Mouse (Mus musculus) liver, embryonic 14.5 days (tissue): Measurements from ENCODE around the gene Gcgr. TPM values are rescaled to one million over a fixed set of nuclear protein-coding genes. Genes with fewer than 3 reads are reported as not detected.

ENCODE experiments used
- ATAC-seq: fragments of 200-750 bp; cut with Nextera tagmentation; 2 replicates; pipeline ENCODE4 v1.8.0; 2017; ENCODE audit warnings: moderate number of reproducible peaks, mild to moderate bottlenecking, moderate library complexity; ENCODE audit not compliant: insufficient read depth
- DNase-seq, 3 experiments: peaks; one replicate each; pipeline ENCODE4 v3.0.0-alpha.2; 2012 to 2013; ENCODE audit warnings: low read depth in 3 of 3, low spot score in 3 of 3
- H3K27ac ChIP-seq: fragments of 300-500 bp; sonication (generic); 2 replicates; pipeline ENCODE4 v1.5.1; 2014; ENCODE audit warnings: moderate library complexity, mild to moderate bottlenecking, control low read depth, inconsistent platforms
- H3K27me3 ChIP-seq: fragments of 300-500 bp; sonication (generic); 2 replicates; pipeline ENCODE4 v1.6.1; 2014; ENCODE audit warnings: mild to moderate bottlenecking, low read length, moderate library complexity; ENCODE audit not compliant: control insufficient read depth, insufficient read depth
- H3K36me3 ChIP-seq: fragments of 300-500 bp; sonication (generic); replicated peaks from 2 replicates; pipeline ENCODE4 v1.6.1; 2014; ENCODE audit warnings: low read depth; ENCODE audit not compliant: control insufficient read depth, insufficient read depth
- H3K4me1 ChIP-seq, 2 experiments: fragments of 200-500 bp in 1 of 2; fragments of 300-500 bp in 1 of 2; sonication (generic) in 1 of 2; replicated peaks; 2 replicates each; pipeline ENCODE4 v1.6.1; 2012 to 2014; ENCODE audit warnings: antibody characterized with exemption in 1 of 2, inconsistent platforms in 1 of 2, low read length in 1 of 2; ENCODE audit not compliant: control insufficient read depth in 2 of 2, insufficient read depth in 2 of 2
- H3K4me2 ChIP-seq: fragments of 300-500 bp; sonication (generic); 2 replicates; pipeline ENCODE4 v1.6.1; 2014; ENCODE audit warnings: low read depth, mild to moderate bottlenecking, control low read depth, moderate library complexity
- H3K4me3 ChIP-seq, 2 experiments: fragments of 200-500 bp in 1 of 2; fragments of 300-500 bp in 1 of 2; sonication (generic) in 1 of 2; 2 replicates each; pipeline ENCODE4 v1.5.1; 2012 to 2014; ENCODE audit warnings: low read depth in 2 of 2, low read length in 2 of 2, mild to moderate bottlenecking in 2 of 2, control low read depth in 1 of 2, inconsistent platforms in 1 of 2, moderate library complexity in 1 of 2; ENCODE audit not compliant: insufficient read depth in 1 of 2
- H3K9ac ChIP-seq: fragments of 300-500 bp; sonication (generic); replicated peaks from 2 replicates; pipeline ENCODE4 v1.6.1; 2014; ENCODE audit warnings: mild to moderate bottlenecking, control low read depth, moderate library complexity
- H3K9me3 ChIP-seq: fragments of 300-500 bp; sonication (generic); 2 replicates; pipeline ENCODE4 v1.6.1; 2016; ENCODE audit warnings: low read length, mixed read lengths; ENCODE audit not compliant: control insufficient read depth
- CTCF ChIP-seq: IDR thresholded peaks from 2 replicates; pipeline ENCODE4 v1.5.1; 2016; ENCODE audit warnings: antibody characterized with exemption, low read depth, control low read depth
- EP300 ChIP-seq: IDR thresholded peaks from 2 replicates; pipeline ENCODE4 v1.6.1; 2016; ENCODE audit warnings: antibody characterized with exemption, low read depth
- WGBS: fragments of 180-500 bp; shearing (Covaris S2); extraction: QIAGEN DNeasy Blood & Tissue Kit; methylation state at CpG from one replicate; pipeline ENCODE4 v1.1.7; 2014; ENCODE audit not compliant: insufficient replicate concordance; 5-methylcytosine and 5-hydroxymethylcytosine counted together
- polyA plus RNA-seq, 2 experiments: library from polyadenylated mRNA; depleted of rRNA in 1 of 2; stranded (reverse) in 1 of 2; unstranded in 1 of 2; fragments of >200 nt; fragmentation: Nextera tagmentation in 1 of 2; extraction: Ambion mirVana in 1 of 2; gene quantifications; 2 replicates each; pipeline versions ENCODE4 v1.2.1 to v1.2.3; 2012 to 2014

Gene Gcgr
- polyA plus RNA-seq, 2 experiments: 11.6 to 19.8 TPM

DNA sequence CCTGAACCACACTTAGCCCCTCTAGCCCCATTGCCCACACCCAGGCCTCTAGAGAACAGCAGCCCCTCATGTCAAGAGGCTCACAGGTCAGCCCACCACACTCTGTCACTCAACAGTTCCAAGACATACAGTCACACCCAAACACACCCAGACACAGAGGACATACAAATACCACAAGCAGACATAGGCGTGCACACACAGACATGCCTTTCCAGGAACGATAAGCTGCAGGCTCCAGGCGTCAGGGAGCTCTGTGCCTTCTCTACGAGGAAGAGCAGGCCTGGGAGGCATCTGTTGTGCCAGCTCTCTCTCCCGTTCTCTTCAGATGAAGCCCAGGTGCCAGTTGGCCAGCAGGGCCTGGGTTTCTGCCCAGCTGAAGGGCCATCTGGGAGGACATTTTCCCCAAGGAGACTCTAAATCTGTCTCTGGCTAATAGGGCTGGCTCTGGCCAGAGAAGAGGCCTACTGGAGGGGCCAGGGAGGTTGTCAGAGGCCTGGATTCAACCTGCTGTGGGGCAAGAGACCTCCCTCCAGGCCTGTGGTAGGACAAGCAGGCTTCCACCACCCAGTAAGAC lies 9.4 kb upstream of the Gcgr start:
- H3K36me3 ChIP-seq: no peaks in the 10 kb centered on the region
- H3K9ac ChIP-seq: 0 out of 2 replicates have a peak overlapping the region, but pooled peaks have one; percentile 15
- H3K27ac ChIP-seq: peak overlapping the region; percentile 71
- H3K4me1 ChIP-seq: peaks cover 12 to 28% of the 10 kb centered on the region in 2 experiments
- no peaks in the 10 kb centered on the region for H3K27me3 ChIP-seq
- ATAC-seq (peak; percentile 87), DNase-seq (peak; percentile 43 to 59 (median 52))
- TF ChIP-seq EP300 (no peak), CTCF (no peak)
- peak overlapping the region; percentile 6; the same call in 1 of the 2 replicates for H3K4me2 ChIP-seq
- 33% methylated on average over 5 of the region's 5 CpGs for WGBS
- no peaks in the 10 kb centered on the region for H3K9me3 ChIP-seq
- no peak overlapping the region for H3K4me3 ChIP-seq

GRCm38 (mm10) chr11:120522581-120522980 lies 7.9 kb upstream of the Gcgr start:
- Histone ChIP-seq H3K9ac (no peak overlapping the region), H3K27me3 (no peaks in the 10 kb centered on the region), H3K27ac (no peak overlapping the region), H3K4me2 (no peak overlapping the region), H3K9me3 (no peaks in the 10 kb centered on the region), H3K36me3 (no peaks in the 10 kb centered on the region), H3K4me3 (no peak overlapping the region), H3K4me1 (peaks cover 12 to 31% of the 10 kb centered on the region in 2 experiments)
- 70% methylated on average over 8 of the region's 8 CpGs for WGBS
- DNase-seq (no peak), ATAC-seq (no peak)
- TF ChIP-seq CTCF (no peak), EP300 (no peak)

DNA sequence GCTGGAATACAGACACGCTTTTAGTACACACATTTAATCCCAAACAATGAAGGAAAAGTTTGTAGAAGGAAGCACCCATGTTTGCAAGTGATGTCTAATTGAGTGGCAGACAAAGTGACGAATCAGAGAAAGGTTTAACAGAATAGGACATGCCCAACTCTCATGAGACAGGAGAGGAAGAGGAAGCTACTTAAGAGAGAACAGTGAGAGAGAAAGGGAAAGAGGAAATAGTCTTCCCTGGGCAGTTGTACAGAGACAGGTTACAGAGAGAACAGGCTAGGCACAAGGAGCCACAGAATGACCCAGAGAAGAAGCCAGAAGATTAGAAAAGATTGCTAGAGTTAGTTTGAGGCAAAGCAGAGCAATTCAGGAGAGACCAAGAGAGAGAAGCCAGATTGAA lies 4.5 kb upstream of the Gcgr start:
- no peak for TF ChIP-seq CTCF
- no peak for TF ChIP-seq EP300
- Histone ChIP-seq H3K4me1 (peaks cover 4 to 15% of the 10 kb centered on the region in 2 experiments; a peak in 3 of 4 replicates), H3K27ac (no peak overlapping the region), H3K4me3 (no peak overlapping the region), H3K27me3 (peaks cover 27% of the 10 kb centered on the region), H3K9me3 (no peaks in the 10 kb centered on the region), H3K9ac (no peak overlapping the region), H3K4me2 (no peak overlapping the region), H3K36me3 (no peaks in the 10 kb centered on the region)
- ATAC-seq (no peak), DNase-seq (no peak)
- 61% methylated on average over 2 of the region's 2 CpGs for WGBS

DNA sequence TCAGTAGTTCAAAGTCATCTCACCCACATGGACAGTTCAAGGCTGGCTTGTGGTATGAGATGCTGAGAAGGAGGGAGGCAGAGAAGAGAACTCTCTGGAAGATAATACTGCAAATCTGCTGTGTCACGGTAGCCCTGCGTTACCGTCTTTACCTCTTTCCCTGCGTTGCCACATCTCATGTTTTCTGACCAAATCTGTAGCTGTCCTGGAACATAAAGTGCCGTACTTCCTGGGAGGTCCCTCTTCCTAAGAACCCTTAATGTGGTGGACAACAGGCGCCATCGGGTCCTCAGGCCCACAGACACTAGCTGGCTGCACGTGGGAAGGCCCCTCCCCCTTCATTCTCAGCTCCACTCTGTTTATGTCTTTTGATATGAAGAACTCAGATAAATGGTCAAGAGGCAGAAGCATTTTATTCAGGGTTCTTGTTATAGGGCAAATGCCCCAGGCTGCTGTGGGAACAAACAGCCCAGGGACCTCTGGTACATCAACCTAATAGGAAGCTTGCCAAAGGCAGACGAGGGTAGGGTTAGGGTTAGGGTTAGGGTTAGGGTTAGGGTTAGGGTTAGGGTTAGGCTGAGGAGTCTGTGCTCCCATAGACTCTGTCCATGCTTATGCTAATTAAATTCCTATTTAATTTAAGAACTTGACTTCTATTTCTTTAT lies 2.7 kb upstream of the Gcgr start:
- TF ChIP-seq EP300 (no peak), CTCF (no peak)
- DNase-seq (no peak), ATAC-seq (no peak; the same call in 1 of the 2 replicates)
- H3K36me3 ChIP-seq: no peaks in the 10 kb centered on the region
- H3K4me1 ChIP-seq: peaks cover 0 to 9% of the 10 kb centered on the region in 2 experiments; a peak in 2 of 4 replicates
- WGBS: 41% methylated on average over 9 of the region's 9 CpGs
- H3K4me2 ChIP-seq: no peak overlapping the region
- no peak overlapping the region for H3K4me3 ChIP-seq
- no peak overlapping the region for H3K27ac ChIP-seq
- no peaks in the 10 kb centered on the region for H3K9me3 ChIP-seq
- H3K27me3 ChIP-seq: peaks cover 46% of the 10 kb centered on the region
- no peak overlapping the region for H3K9ac ChIP-seq

DNA sequence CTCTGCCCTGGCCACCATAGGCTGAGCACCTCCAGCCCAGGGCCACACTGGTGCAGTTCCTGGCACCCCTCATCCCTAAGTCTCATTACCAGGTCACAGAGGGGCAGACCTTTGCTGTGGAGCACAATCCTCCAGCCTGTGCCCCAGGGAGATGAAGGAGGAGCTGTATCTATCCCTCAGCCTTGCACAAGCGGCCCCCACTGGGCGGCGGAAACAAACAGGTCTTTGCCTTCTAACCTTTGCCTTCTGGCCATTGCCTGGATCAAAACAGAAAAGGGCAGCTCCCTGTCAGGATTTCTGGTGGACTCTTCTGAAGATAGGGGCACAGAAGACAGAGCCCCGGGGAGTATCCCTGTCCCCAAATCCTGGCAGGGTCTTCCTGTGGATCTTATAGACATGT lies 1.6 kb upstream of the Gcgr start:
- no peak overlapping the region for H3K4me2 ChIP-seq
- H3K27me3 ChIP-seq: peaks cover 51% of the 10 kb centered on the region
- no peak for DNase-seq
- H3K27ac ChIP-seq: no peak overlapping the region
- H3K4me1 ChIP-seq: peaks cover 0 to 9% of the 10 kb centered on the region in 2 experiments; a peak in 2 of 4 replicates
- H3K36me3 ChIP-seq: no peaks in the 10 kb centered on the region
- no peak for ATAC-seq
- no peak overlapping the region for H3K9ac ChIP-seq
- 60% methylated on average over 4 of the region's 4 CpGs for WGBS
- H3K9me3 ChIP-seq: no peaks in the 10 kb centered on the region
- no peak overlapping the region for H3K4me3 ChIP-seq
- TF ChIP-seq EP300 (no peak), CTCF (no peak)
